Mouse (Mus musculus): Measurements from ENCODE around the gene Fgfr2. TPM values are rescaled to one million over a fixed set of nuclear protein-coding genes. Genes with fewer than 3 reads are reported as not detected.
A peak's percentile ranks its signal among the peaks of the same experiment; 100 is the strongest.

Fgfr2 gene
- polyA plus RNA-seq, 1 experiment from 2014 or later = 106 TPM

GRCm38 (mm10) chr7:131297151-131297550, 1826.0 kb downstream of the Fgfr2 start:
- Histone ChIP-seq H3K27me3 (replicated peaks; ENCODE audit: control insufficient read depth, insufficient read depth, low read length) (no peaks in the 10 kb centered on the region), H3K27ac (replicated peaks; ENCODE audit: low read depth, low read length) (no peak overlapping the region), H3K4me1 (ENCODE audit: control insufficient read depth, insufficient read depth, low read length) (no peaks in the 10 kb centered on the region), H3K4me2 (ENCODE audit: low read depth, low read length) (no peak overlapping the region), H3K9me3 (ENCODE audit: control insufficient read depth, low read length) (no peaks in the 10 kb centered on the region), H3K4me3 (ENCODE audit: low read depth, low read length) (no peak overlapping the region), H3K36me3 (ENCODE audit: control insufficient read depth, insufficient read depth, low read length) (no peaks in the 10 kb centered on the region), H3K9ac (ENCODE audit: low read depth, low read length) (no peak overlapping the region)
- WGBS = 77% methylated on average over 8 of the region's 8 CpGs
- DNase-seq (ENCODE audit: low spot score) (no peak), ATAC-seq (ENCODE audit: low read depth) (no peak)

DNA sequence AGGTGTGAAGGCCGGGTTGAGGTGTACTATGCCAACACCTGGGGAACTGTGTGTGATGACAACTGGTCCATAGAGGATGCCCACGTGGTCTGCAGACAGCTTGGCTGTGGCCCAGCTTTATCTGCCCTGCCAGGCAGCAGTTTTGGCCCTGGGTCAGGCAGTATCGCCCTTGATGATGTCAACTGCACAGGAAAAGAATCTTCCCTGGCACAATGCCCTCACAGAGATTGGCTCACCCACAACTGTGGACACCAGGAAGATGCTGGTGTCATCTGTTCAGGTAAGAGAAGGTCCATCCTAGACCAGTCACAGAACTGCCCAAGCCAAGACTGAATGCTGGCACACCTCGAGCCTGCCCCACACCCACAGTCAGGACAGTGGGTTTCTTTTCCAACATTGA, 1857.3 kb downstream of the Fgfr2 start:
- WGBS = 76% methylated on average over 4 of the region's 4 CpGs
- no peak for ATAC-seq (ENCODE audit: low read depth)

GRCm38 (mm10) chr7:131264251-131264650, 1858.9 kb downstream of the Fgfr2 start:
- WGBS = 72% methylated on average over 4 of the region's 4 CpGs
- H3K9ac ChIP-seq (ENCODE audit: low read depth, low read length) = no peak overlapping the region
- no peaks in the 10 kb centered on the region for H3K36me3 ChIP-seq (ENCODE audit: control insufficient read depth, insufficient read depth, low read length)
- H3K4me1 ChIP-seq (ENCODE audit: control insufficient read depth, insufficient read depth, low read length) = no peaks in the 10 kb centered on the region
- no peak overlapping the region for H3K4me3 ChIP-seq (ENCODE audit: low read depth, low read length)
- no peaks in the 10 kb centered on the region for H3K9me3 ChIP-seq (ENCODE audit: control insufficient read depth, low read length)
- DNase-seq (ENCODE audit: low spot score) = no peak
- H3K4me2 ChIP-seq (ENCODE audit: low read depth, low read length) = no peak overlapping the region
- H3K27me3 ChIP-seq (replicated peaks; ENCODE audit: control insufficient read depth, insufficient read depth, low read length) = no peaks in the 10 kb centered on the region
- H3K27ac ChIP-seq (replicated peaks; ENCODE audit: low read depth, low read length) = no peak overlapping the region
- ATAC-seq (ENCODE audit: low read depth) = no peak

More for the DNA sequence above, 1857.3 kb downstream of the Fgfr2 start:
- Histone ChIP-seq H3K27me3 (replicated peaks; ENCODE audit: control insufficient read depth, insufficient read depth, low read length) (no peaks in the 10 kb centered on the region), H3K4me2 (ENCODE audit: low read depth, low read length) (no peak overlapping the region), H3K9ac (ENCODE audit: low read depth, low read length) (no peak overlapping the region), H3K27ac (replicated peaks; ENCODE audit: low read depth, low read length) (no peak overlapping the region), H3K4me1 (ENCODE audit: control insufficient read depth, insufficient read depth, low read length) (no peaks in the 10 kb centered on the region), H3K9me3 (ENCODE audit: control insufficient read depth, low read length) (no peaks in the 10 kb centered on the region), H3K36me3 (ENCODE audit: control insufficient read depth, insufficient read depth, low read length) (no peaks in the 10 kb centered on the region), H3K4me3 (ENCODE audit: low read depth, low read length) (no peak overlapping the region)
- DNase-seq (ENCODE audit: low spot score) = no peak

DNA sequence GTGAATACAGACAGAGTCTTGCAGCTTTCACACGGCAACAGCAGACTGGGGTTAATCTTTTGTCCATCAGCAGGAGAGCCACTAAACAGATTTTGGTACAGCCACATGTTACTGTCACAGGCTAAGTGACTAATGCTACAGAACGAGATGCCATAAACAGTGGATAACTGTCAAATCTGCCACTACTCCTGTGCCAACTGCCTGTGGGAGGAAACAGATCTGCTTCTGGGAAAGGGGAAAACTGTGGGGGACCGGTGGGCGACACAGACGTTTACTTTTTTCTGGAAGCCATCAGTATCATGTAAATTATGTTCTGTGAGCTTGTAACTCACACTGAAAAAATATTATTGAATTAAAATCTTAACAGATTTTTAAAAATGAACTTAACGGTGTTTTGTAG, 1862.2 kb downstream of the Fgfr2 start:
- H3K27ac ChIP-seq (replicated peaks; ENCODE audit: low read depth, low read length) = no peak overlapping the region
- H3K27me3 ChIP-seq (replicated peaks; ENCODE audit: control insufficient read depth, insufficient read depth, low read length) = no peaks in the 10 kb centered on the region
- no peaks in the 10 kb centered on the region for H3K4me1 ChIP-seq (ENCODE audit: control insufficient read depth, insufficient read depth, low read length)
- H3K36me3 ChIP-seq (ENCODE audit: control insufficient read depth, insufficient read depth, low read length) = no peaks in the 10 kb centered on the region
- H3K4me2 ChIP-seq (ENCODE audit: low read depth, low read length) = no peak overlapping the region
- ATAC-seq (ENCODE audit: low read depth) (no peak), DNase-seq (ENCODE audit: low spot score) (no peak)
- WGBS = 50% methylated on average over 6 of the region's 6 CpGs
- no peaks in the 10 kb centered on the region for H3K9me3 ChIP-seq (ENCODE audit: control insufficient read depth, low read length)
- no peak overlapping the region for H3K4me3 ChIP-seq (ENCODE audit: low read depth, low read length)
- H3K9ac ChIP-seq (ENCODE audit: low read depth, low read length) = no peak overlapping the region

GRCm38 (mm10) chr7:131257309-131257708, 1865.8 kb downstream of the Fgfr2 start:
- Histone ChIP-seq H3K9ac (ENCODE audit: low read depth, low read length) (no peak overlapping the region), H3K27me3 (replicated peaks; ENCODE audit: control insufficient read depth, insufficient read depth, low read length) (no peaks in the 10 kb centered on the region), H3K9me3 (ENCODE audit: control insufficient read depth, low read length) (no peaks in the 10 kb centered on the region), H3K27ac (replicated peaks; ENCODE audit: low read depth, low read length) (no peak overlapping the region), H3K4me1 (ENCODE audit: control insufficient read depth, insufficient read depth, low read length) (no peaks in the 10 kb centered on the region), H3K4me3 (ENCODE audit: low read depth, low read length) (no peak overlapping the region), H3K4me2 (ENCODE audit: low read depth, low read length) (no peak overlapping the region), H3K36me3 (ENCODE audit: control insufficient read depth, insufficient read depth, low read length) (no peaks in the 10 kb centered on the region)
- ATAC-seq (ENCODE audit: low read depth) (no peak), DNase-seq (ENCODE audit: low spot score) (no peak)
- 54% methylated on average over 1 of the region's 1 CpGs for WGBS

DNA sequence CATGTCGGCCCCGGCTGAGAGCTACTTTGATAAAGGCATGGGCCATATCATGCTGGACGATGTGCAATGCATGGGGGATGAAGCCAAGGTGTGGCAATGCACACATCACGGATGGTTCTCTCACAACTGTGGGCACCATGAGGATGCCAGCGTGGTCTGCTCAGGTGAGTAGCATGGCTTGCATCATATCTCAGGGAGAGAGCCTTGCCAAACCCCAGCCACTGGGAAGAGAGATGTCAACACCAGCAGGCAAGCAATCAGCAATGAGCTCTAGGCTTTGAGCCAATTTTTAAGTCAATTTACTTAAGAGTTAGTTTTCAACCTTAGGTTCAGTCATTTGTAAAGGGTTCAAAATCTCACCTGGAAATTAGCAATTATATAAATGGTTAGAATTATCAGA, 1866.3 kb downstream of the Fgfr2 start:
- DNase-seq (ENCODE audit: low spot score) = peak; percentile 2
- WGBS = 88% methylated on average over 5 of the region's 5 CpGs
- no peaks in the 10 kb centered on the region for H3K27me3 ChIP-seq (replicated peaks; ENCODE audit: control insufficient read depth, insufficient read depth, low read length)
- H3K27ac ChIP-seq (replicated peaks; ENCODE audit: low read depth, low read length) = no peak overlapping the region
- H3K4me1 ChIP-seq (ENCODE audit: control insufficient read depth, insufficient read depth, low read length) = no peaks in the 10 kb centered on the region
- H3K4me3 ChIP-seq (ENCODE audit: low read depth, low read length) = no peak overlapping the region
- no peak overlapping the region for H3K9ac ChIP-seq (ENCODE audit: low read depth, low read length)
- no peak for ATAC-seq (ENCODE audit: low read depth)
- no peak overlapping the region for H3K4me2 ChIP-seq (ENCODE audit: low read depth, low read length)
- no peaks in the 10 kb centered on the region for H3K9me3 ChIP-seq (ENCODE audit: control insufficient read depth, low read length)
- H3K36me3 ChIP-seq (ENCODE audit: control insufficient read depth, insufficient read depth, low read length) = no peaks in the 10 kb centered on the region

GRCm38 (mm10) chr7:131244993-131245392, 1878.2 kb downstream of the Fgfr2 start:
- H3K27me3 ChIP-seq (replicated peaks; ENCODE audit: control insufficient read depth, insufficient read depth, low read length) = no peaks in the 10 kb centered on the region
- H3K4me3 ChIP-seq (ENCODE audit: low read depth, low read length) = no peak overlapping the region
- H3K9me3 ChIP-seq (ENCODE audit: control insufficient read depth, low read length) = no peaks in the 10 kb centered on the region
- no peaks in the 10 kb centered on the region for H3K4me1 ChIP-seq (ENCODE audit: control insufficient read depth, insufficient read depth, low read length)
- ATAC-seq (ENCODE audit: low read depth) (no peak), DNase-seq (ENCODE audit: low spot score) (peak; percentile 38)
- H3K9ac ChIP-seq (ENCODE audit: low read depth, low read length) = no peak overlapping the region
- H3K27ac ChIP-seq (replicated peaks; ENCODE audit: low read depth, low read length) = no peak overlapping the region
- WGBS = 55% methylated on average over 1 of the region's 1 CpGs
- H3K36me3 ChIP-seq (ENCODE audit: control insufficient read depth, insufficient read depth, low read length) = no peaks in the 10 kb centered on the region
- H3K4me2 ChIP-seq (ENCODE audit: low read depth, low read length) = no peak overlapping the region

DNA sequence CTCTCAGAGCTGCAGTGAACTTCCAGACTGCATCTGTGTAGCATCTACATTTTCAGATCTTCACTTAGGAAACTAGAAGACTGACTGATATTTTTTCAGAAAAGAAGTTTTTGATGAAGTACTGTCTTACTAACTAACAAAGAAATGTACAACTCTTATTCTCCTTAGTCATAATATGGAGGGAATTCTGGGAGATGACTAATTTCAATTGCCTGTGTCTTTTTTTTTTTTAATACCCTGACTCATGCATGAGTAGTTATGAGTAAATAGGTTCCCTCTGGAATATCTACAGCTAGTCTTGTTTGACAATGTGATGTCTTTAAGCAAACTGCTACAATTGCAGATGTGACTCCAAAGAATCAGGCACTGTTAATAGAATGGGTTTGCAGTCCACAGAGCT, 1887.1 kb downstream of the Fgfr2 start:
- H3K27ac ChIP-seq (replicated peaks; ENCODE audit: low read depth, low read length) = no peak overlapping the region
- no peaks in the 10 kb centered on the region for H3K27me3 ChIP-seq (replicated peaks; ENCODE audit: control insufficient read depth, insufficient read depth, low read length)
- no peak overlapping the region for H3K9ac ChIP-seq (ENCODE audit: low read depth, low read length)
- H3K9me3 ChIP-seq (ENCODE audit: control insufficient read depth, low read length) = no peaks in the 10 kb centered on the region
- no peak overlapping the region for H3K4me2 ChIP-seq (ENCODE audit: low read depth, low read length)
- no peaks in the 10 kb centered on the region for H3K36me3 ChIP-seq (ENCODE audit: control insufficient read depth, insufficient read depth, low read length)
- ATAC-seq (ENCODE audit: low read depth) (no peak), DNase-seq (ENCODE audit: low spot score) (no peak)
- no peaks in the 10 kb centered on the region for H3K4me1 ChIP-seq (ENCODE audit: control insufficient read depth, insufficient read depth, low read length)
- H3K4me3 ChIP-seq (ENCODE audit: low read depth, low read length) = no peak overlapping the region

- no peaks in the 10 kb centered on the region for H3K4me1 ChIP-seq (ENCODE audit: control insufficient read depth, insufficient read depth, low read length)
- H3K4me2 ChIP-seq (ENCODE audit: low read depth, low read length) = no peak overlapping the region
- no peak overlapping the region for H3K9ac ChIP-seq (ENCODE audit: low read depth, low read length)
- H3K36me3 ChIP-seq (ENCODE audit: control insufficient read depth, insufficient read depth, low read length) = no peaks in the 10 kb centered on the region
- DNase-seq (ENCODE audit: low spot score) (no peak), ATAC-seq (ENCODE audit: low read depth) (no peak)
- H3K27ac ChIP-seq (replicated peaks; ENCODE audit: low read depth, low read length) = no peak overlapping the region
- H3K4me3 ChIP-seq (ENCODE audit: low read depth, low read length) = no peak overlapping the region
- no peaks in the 10 kb centered on the region for H3K27me3 ChIP-seq (replicated peaks; ENCODE audit: control insufficient read depth, insufficient read depth, low read length)
- no peaks in the 10 kb centered on the region for H3K9me3 ChIP-seq (ENCODE audit: control insufficient read depth, low read length)
- WGBS = 76% methylated on average over 5 of the region's 5 CpGs
Observed at GRCm38 (mm10) chr7:131223086-131223485, 1900.1 kb downstream of the Fgfr2 start.
